In the genomic region with DNA sequence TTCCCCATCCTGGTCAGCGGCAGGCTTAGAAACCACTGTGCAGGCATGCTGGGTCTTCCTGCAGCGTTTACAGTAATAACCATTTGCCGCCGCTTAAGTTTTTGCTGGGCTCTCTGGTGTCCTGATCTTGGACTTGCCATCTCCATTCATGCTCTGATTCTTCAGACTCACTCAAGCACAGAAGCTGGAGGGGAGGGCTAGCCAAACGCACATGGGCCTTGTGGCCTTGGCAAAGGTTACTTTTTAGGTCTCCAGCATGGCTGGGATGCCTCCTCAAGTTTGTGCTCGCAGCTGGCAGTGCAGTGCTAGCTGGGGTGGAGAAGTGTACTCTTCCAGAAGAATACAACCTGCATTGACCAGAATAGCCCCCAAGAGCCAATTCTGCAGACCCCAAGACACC, we compare ENCODE assay signal across 14 mouse cellular contexts.
"Had no signal": no experiment of that assay in that cellular context is flagged by ENCODE, and none has a peak within 500 bp of the region (broad histone marks: within the 10 kb centered on the region; RNA-seq: fewer than 3 reads in every experiment).

No protein-coding gene starts in this region.

- H3K36me3 ChIP-seq: liver, embryonic 12.5 days had no signal

- H3K9me3 ChIP-seq: limb, embryonic 15.5 days; liver, embryonic 12.5 days; midbrain, embryonic 10.5 days; neural tube, embryonic 12.5 days had no signal

- DNase-seq: lung, embryonic 14.5 days; lung, postnatal 10 days; lung, postnatal 4 days; midbrain, embryonic 14.5 days; retina, postnatal 1 day; right cerebral cortex, postnatal 4 days; spleen, adult 18-20 months; thymus, adult 18-20 months; thymus, postnatal 14 days had no signal

- ATAC-seq: liver, embryonic 12.5 days had no signal

- H3K27ac ChIP-seq: liver, embryonic 12.5 days; midbrain, embryonic 10.5 days; neural tube, embryonic 12.5 days had no signal

- H3K27me3 ChIP-seq: limb, embryonic 15.5 days; liver, embryonic 12.5 days; neural tube, embryonic 12.5 days had no signal

- H3K4me2 ChIP-seq: limb, embryonic 15.5 days; liver, embryonic 12.5 days; lung, embryonic 14.5 days; neural tube, embryonic 12.5 days had no signal

- H3K9ac ChIP-seq: limb, embryonic 15.5 days; liver, embryonic 12.5 days; lung, embryonic 14.5 days; neural tube, embryonic 12.5 days had no signal

- H3K4me3 ChIP-seq: left cerebral cortex, adult 2 months; limb, embryonic 15.5 days; liver, embryonic 12.5 days; midbrain, embryonic 10.5 days; neural tube, embryonic 12.5 days had no signal
